Mouse (Mus musculus): ENCODE measurements around the gene Nfkbid. TPM values are rescaled to one million over a fixed set of nuclear protein-coding genes. Genes with fewer than 3 reads are reported as not detected.
A peak's percentile ranks its signal among the peaks of the same experiment; 100 is the strongest.
"Not testable (repeated sequence)": the region's sequence is repeated elsewhere in the genome, so short reads cannot be mapped to it uniquely, and the experiment has no call there.

Nfkbid gene
- total and polyA plus RNA-seq, 3 experiments: 144 to 197 (median 161) TPM

- Histone ChIP-seq H3K9ac (ENCODE audit: insufficient read depth, low read depth) (no peak overlapping the region), H3K27ac (ENCODE audit: insufficient read depth, low read depth) (no peak overlapping the region), H3K9me3 (replicated peaks; ENCODE audit: low read length) (no peaks in the 10 kb centered on the region), H3K4me2 (ENCODE audit: insufficient read depth, low read depth, poor library complexity, severe bottlenecking) (no peak overlapping the region), H3K4me3 (replicated peaks in 1 of 3; ENCODE audit: low read depth in 2 of 3, low read length in 2 of 3, poor library complexity in 1 of 3) (no peak overlapping the region), H3K27me3 (replicated peaks) (peaks cover 86% of the 10 kb centered on the region), H3K4me1 (ENCODE audit: control insufficient read depth in 1 of 2, insufficient read depth in 2 of 2) (no peaks in the 10 kb centered on the region), H3K36me3 (replicated peaks in 1 of 2; ENCODE audit: control insufficient read depth in 1 of 2, insufficient read depth in 1 of 2, low read length in 1 of 2) (no peaks in the 10 kb centered on the region), H3K79me2 (replicated peaks; ENCODE audit: control insufficient read depth, extremely low read depth, insufficient read depth, poor library complexity, severe bottlenecking) (no peaks in the 10 kb centered on the region)
- in situ Hi-C loops (cut with MboI; ENCODE audit: low pct_ligation_motif_present, low pct_unique_long_range_greater_than_20kb, low sequenced_read_pairs) (no loop called here), dilution Hi-C loops (cut with MboI; ENCODE audit: extremely low pct_ligation_motif_present, extremely low pct_unique_long_range_greater_than_20kb, low sequenced_read_pairs) (no loop called here)
- TF ChIP-seq MAX (IDR thresholded peaks at IDR 0.05; ENCODE audit: low read length) (no peak), HCFC1 (IDR thresholded peaks at IDR 0.05; ENCODE audit: low read depth, low read length) (no peak), MAZ (IDR thresholded peaks at IDR 0.05; ENCODE audit: low read depth, low read length) (no peak), CHD1 (IDR thresholded peaks at IDR 0.05; ENCODE audit: low read depth, low read length) (no peak), RCOR1 (conservative IDR thresholded peaks at IDR 0.05; ENCODE audit: low read depth, low read length) (no peak), EP300 (IDR thresholded peaks at IDR 0.05; ENCODE audit: low read length) (no peak)
- DNase-seq (ENCODE audit: extremely low read depth): no peak
These were observed 43.3 kb downstream of the Nfkbid start for GRCm38 (mm10) chr7:30464816-30465300.

- H3K4me3 ChIP-seq (replicated peaks in 1 of 3; ENCODE audit: low read depth in 2 of 3, low read length in 2 of 3, poor library complexity in 1 of 3): no peak overlapping the region
- H3K79me2 ChIP-seq (replicated peaks; ENCODE audit: control insufficient read depth, extremely low read depth, insufficient read depth, poor library complexity, severe bottlenecking): no peaks in the 10 kb centered on the region
- no peaks in the 10 kb centered on the region for H3K4me1 ChIP-seq (ENCODE audit: control insufficient read depth in 1 of 2, insufficient read depth in 2 of 2)
- peaks cover 4% of the 10 kb centered on the region for H3K9me3 ChIP-seq (replicated peaks; ENCODE audit: low read length)
- in situ Hi-C loops (cut with MboI; ENCODE audit: low pct_ligation_motif_present, low pct_unique_long_range_greater_than_20kb, low sequenced_read_pairs) (loop anchor here (5.0 kb wide), 1 partner anchor 35 kb away; no protein-coding TSS in a partner anchor), dilution Hi-C loops (cut with MboI; ENCODE audit: extremely low pct_ligation_motif_present, extremely low pct_unique_long_range_greater_than_20kb, low sequenced_read_pairs) (no loop called here)
- H3K4me2 ChIP-seq (ENCODE audit: insufficient read depth, low read depth, poor library complexity, severe bottlenecking): no peak overlapping the region
- peak; percentile 58 for DNase-seq (ENCODE audit: extremely low read depth)
- H3K9ac ChIP-seq (ENCODE audit: insufficient read depth, low read depth): no peak overlapping the region
- H3K36me3 ChIP-seq (replicated peaks in 1 of 2; ENCODE audit: control insufficient read depth in 1 of 2, insufficient read depth in 1 of 2, low read length in 1 of 2): no peaks in the 10 kb centered on the region
- TF ChIP-seq MYC (IDR thresholded peaks at IDR 0.05; ENCODE audit: low read depth, low read length): peak; percentile 62; the same call in 1 of the 2 replicates
- no peak for TF ChIP-seq PAX5 (IDR thresholded peaks at IDR 0.05; ENCODE audit: low read length)
- TF ChIP-seq RAD21 (IDR thresholded peaks at IDR 0.05; ENCODE audit: low read depth, low read length): peak; percentile 90
- TF ChIP-seq CTCF (conservative IDR thresholded peaks at IDR 0.05 in 1 of 2, IDR thresholded peaks at IDR 0.05 in 1 of 2; ENCODE audit: low read depth in 2 of 2, low read length in 2 of 2): peak; percentile 59 to 91
- TF ChIP-seq USF2 (conservative IDR thresholded peaks at IDR 0.05; ENCODE audit: low read depth, low read length): no peak
- peak; percentile 83 for TF ChIP-seq SMC3 (IDR thresholded peaks at IDR 0.05; ENCODE audit: low read depth, low read length)
- TF ChIP-seq ZC3H11A (IDR thresholded peaks at IDR 0.05; ENCODE audit: low read depth, low read length): peak; percentile 23; the same call in 1 of the 2 replicates
- no peak overlapping the region for H3K27ac ChIP-seq (ENCODE audit: insufficient read depth, low read depth)
- peaks cover 58% of the 10 kb centered on the region for H3K27me3 ChIP-seq (replicated peaks)
These were observed 50.9 kb downstream of the Nfkbid start for GRCm38 (mm10) chr7:30472411-30472810.

- H3K9me3 ChIP-seq (replicated peaks; ENCODE audit: low read length): peaks cover 4% of the 10 kb centered on the region
- peaks cover 66% of the 10 kb centered on the region for H3K27me3 ChIP-seq (replicated peaks)
- in situ Hi-C loops (cut with MboI; ENCODE audit: low pct_ligation_motif_present, low pct_unique_long_range_greater_than_20kb, low sequenced_read_pairs) (loop anchor here (5.0 kb wide), 1 partner anchor 38 kb away; no protein-coding TSS in a partner anchor), dilution Hi-C loops (cut with MboI; ENCODE audit: extremely low pct_ligation_motif_present, extremely low pct_unique_long_range_greater_than_20kb, low sequenced_read_pairs) (no loop called here)
- no peak overlapping the region for H3K4me3 ChIP-seq (replicated peaks in 1 of 3; ENCODE audit: low read depth in 2 of 3, low read length in 2 of 3, poor library complexity in 1 of 3)
- H3K4me2 ChIP-seq (ENCODE audit: insufficient read depth, low read depth, poor library complexity, severe bottlenecking): no peak overlapping the region
- H3K9ac ChIP-seq (ENCODE audit: insufficient read depth, low read depth): no peak overlapping the region
- H3K27ac ChIP-seq (ENCODE audit: insufficient read depth, low read depth): no peak overlapping the region
- no peaks in the 10 kb centered on the region for H3K4me1 ChIP-seq (ENCODE audit: control insufficient read depth in 1 of 2, insufficient read depth in 2 of 2)
- no peaks in the 10 kb centered on the region for H3K36me3 ChIP-seq (replicated peaks in 1 of 2; ENCODE audit: control insufficient read depth in 1 of 2, insufficient read depth in 1 of 2, low read length in 1 of 2)
- no peak for DNase-seq (ENCODE audit: extremely low read depth)
- no peaks in the 10 kb centered on the region for H3K79me2 ChIP-seq (replicated peaks; ENCODE audit: control insufficient read depth, extremely low read depth, insufficient read depth, poor library complexity, severe bottlenecking)
- TF ChIP-seq EP300 (IDR thresholded peaks at IDR 0.05; ENCODE audit: low read length) (no peak), KAT2A (IDR thresholded peaks at IDR 0.05; ENCODE audit: insufficient replicate concordance, low read length) (no peak), IRF4 (IDR thresholded peaks at IDR 0.05; ENCODE audit: low read depth, low read length) (no peak), POLR2AphosphoS2 (IDR thresholded peaks at IDR 0.05; ENCODE audit: low read depth, low read length) (no peak), USF1 (IDR thresholded peaks at IDR 0.05; ENCODE audit: low read depth, low read length) (no peak), RAD21 (IDR thresholded peaks at IDR 0.05; ENCODE audit: low read depth, low read length) (no peak), NRF1 (IDR thresholded peaks at IDR 0.05; ENCODE audit: low read depth, low read length) (no peak), GABPA (IDR thresholded peaks at IDR 0.05; ENCODE audit: insufficient replicate concordance, low read depth, low read length) (no peak), ZKSCAN1 (IDR thresholded peaks at IDR 0.05; ENCODE audit: borderline replicate concordance, low read depth, low read length) (no peak), ZC3H11A (IDR thresholded peaks at IDR 0.05; ENCODE audit: low read depth, low read length) (no peak), MAX (IDR thresholded peaks at IDR 0.05; ENCODE audit: low read length) (no peak)
These were observed 53.5 kb downstream of the Nfkbid start for GRCm38 (mm10) chr7:30474999-30475398.

GRCm38 (mm10) chr7:30476136-30476535 lies 54.6 kb downstream of the Nfkbid start:
- H3K27me3 ChIP-seq (replicated peaks): peaks cover 66% of the 10 kb centered on the region
- H3K27ac ChIP-seq (ENCODE audit: insufficient read depth, low read depth); in situ Hi-C loops (cut with MboI; ENCODE audit: low pct_ligation_motif_present, low pct_unique_long_range_greater_than_20kb, low sequenced_read_pairs); dilution Hi-C loops (cut with MboI; ENCODE audit: extremely low pct_ligation_motif_present, extremely low pct_unique_long_range_greater_than_20kb, low sequenced_read_pairs); H3K4me2 ChIP-seq (ENCODE audit: insufficient read depth, low read depth, poor library complexity, severe bottlenecking); H3K4me1 ChIP-seq (ENCODE audit: control insufficient read depth in 1 of 2, insufficient read depth in 2 of 2); H3K4me3 ChIP-seq (replicated peaks in 1 of 3; ENCODE audit: low read depth in 2 of 3, low read length in 2 of 3, poor library complexity in 1 of 3); H3K36me3 ChIP-seq (replicated peaks in 1 of 2; ENCODE audit: control insufficient read depth in 1 of 2, insufficient read depth in 1 of 2, low read length in 1 of 2); DNase-seq (ENCODE audit: extremely low read depth); H3K9me3 ChIP-seq (replicated peaks; ENCODE audit: low read length); H3K79me2 ChIP-seq (replicated peaks; ENCODE audit: control insufficient read depth, extremely low read depth, insufficient read depth, poor library complexity, severe bottlenecking); H3K9ac ChIP-seq (ENCODE audit: insufficient read depth, low read depth): not testable (repeated sequence)
